18 mouse cellular contexts compared by ENCODE assay signal in genomic region chr3:20734302-20734701, GRCm38 (mm10).
DNase-seq lines count a peak whose midpoint lies in the region.
"Had no signal": no experiment of that assay in that cellular context is flagged by ENCODE, and none has a peak within 500 bp of the region (broad histone marks: within the 10 kb centered on the region; RNA-seq: fewer than 3 reads in every experiment).

No protein-coding gene starts in this region.

- intact Hi-C loops in left cerebral cortex, postnatal 4 days (cut with DNase I), result no loop called here

- DNase-seq in layer of hippocampus, adult 11-12 months (ENCODE audit: low spot score), result peak; percentile 15
- no peak for DNase-seq in layer of hippocampus, postnatal 10 days (ENCODE audit: low spot score in 2 of 2)
- DNase-seq in left cerebral cortex, adult 9 months (ENCODE audit: low spot score in 2 of 2), result peak; percentile 25 to 44
- DNase-seq in left cerebral cortex, postnatal 4 days, result no peak
- peak; percentile 64 for DNase-seq in brain, adult 2 months (ENCODE audit: low read depth, low spot score)
- peak; percentile 69 for DNase-seq in layer of hippocampus, adult 9-11 months
- DNase-seq in retina, embryonic 14.5 days (ENCODE audit: low spot score), result no peak
- DNase-seq in spleen, postnatal 14 days (ENCODE audit: low spot score in 2 of 2), result no peak
- DNase-seq: adrenal gland, postnatal 14 days; cerebellum, adult 2 months; cerebellum, postnatal 14 days; heart, adult 2 months; kidney, adult 9 months; kidney, postnatal 10 days; lung, postnatal 4 days; right cerebral cortex, postnatal 14 days; thymus, adult 18-20 months; thymus, postnatal 25 days had no signal

Comparison
In these comparisons a context has a peak if more than half of its experiments do, and no peak if none do; other contexts are left out.
1. DNase-seq: peak in layer of hippocampus, adult 11-12 months (single experiment), left cerebral cortex, adult 9 months (2 of 2), brain, adult 2 months (single experiment) and layer of hippocampus, adult 9-11 months (single experiment); none in layer of hippocampus, postnatal 10 days (0 of 2), left cerebral cortex, postnatal 4 days (single experiment), retina, embryonic 14.5 days (single experiment) and spleen, postnatal 14 days (0 of 2).